Mouse (Mus musculus) gastrocnemius, adult 2 months (tissue): Measurements from ENCODE around the gene Schip1. TPM values are rescaled to one million over a fixed set of nuclear protein-coding genes. Genes with fewer than 3 reads are reported as not detected.

Experiments used
- DNase-seq: peaks from one replicate; pipeline ENCODE4 v3.0.0; 2022
- H3K27ac ChIP-seq: fragments of 200-600 bp; 2 replicates; pipeline ENCODE4 v1.8.1; 2022; ENCODE audit warnings: mild to moderate bottlenecking
- H3K4me3 ChIP-seq: fragments of 200-600 bp; 2 replicates; pipeline ENCODE4 v1.8.1; 2022; ENCODE audit warnings: mild to moderate bottlenecking, moderate library complexity
- CTCF ChIP-seq: fragments of 200-600 bp; IDR thresholded peaks from 2 replicates; pipeline ENCODE4 v1.8.1; 2022; ENCODE audit warnings: antibody characterized with exemption, mild to moderate bottlenecking, moderate library complexity
- intact Hi-C: fragments of 180-260 bp; cut with DNase I; formaldehyde crosslinking; loops from one replicate; pipeline ENCODE4 v1.15.1; 2025
- total RNA-seq, 2 experiments: library from RNA; stranded (reverse); gene quantifications; 2 replicates each; pipeline ENCODE4 v1.2.3; 2021

The Schip1 gene
- total RNA-seq, 2 experiments from 2014 or later, result 124 to 144 TPM

DNA sequence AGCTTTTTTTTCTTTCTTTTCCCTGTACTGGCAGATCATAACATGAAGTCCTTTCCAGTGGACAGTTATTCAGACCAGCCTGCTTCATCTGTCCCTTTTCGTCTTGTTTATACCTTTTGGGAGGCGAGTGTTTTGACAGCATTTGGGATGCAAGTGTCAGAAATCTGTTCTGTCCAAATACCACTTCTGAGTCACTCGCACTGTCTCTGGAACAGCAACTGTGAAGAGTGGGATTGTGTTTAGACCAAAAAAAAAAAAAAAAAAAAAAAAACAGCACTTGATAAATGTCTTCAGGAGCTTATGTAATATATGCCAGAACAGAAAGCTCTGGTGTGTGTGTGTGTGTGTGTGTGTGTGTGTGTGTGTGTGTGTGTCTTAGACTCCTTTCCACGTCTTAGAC lies 505.7 kb downstream of the Schip1 start:
- intact Hi-C loops, result no loop called here
- H3K4me3 ChIP-seq, result no peak overlapping the region

GRCm38 (mm10) chr3:68572249-68573225 lies 507.9 kb downstream of the Schip1 start:
- DNase-seq, result peak; percentile 46
- no peak for TF ChIP-seq CTCF
- Histone ChIP-seq H3K4me3 (peak overlapping the region; percentile 63), H3K27ac (peak overlapping the region; percentile 56)
- intact Hi-C loops, result no loop called here

More for the DNA sequence above, 505.7 kb downstream of the Schip1 start:
- no peak for TF ChIP-seq CTCF
- no peak for DNase-seq
- H3K27ac ChIP-seq, result no peak overlapping the region

- no peak for TF ChIP-seq CTCF
- Histone ChIP-seq H3K27ac (peak overlapping the region; percentile 56; the same call in 1 of the 2 replicates), H3K4me3 (peak overlapping the region; percentile 63)
- intact Hi-C loops, result no loop called here
- DNase-seq, result no peak
Measured at GRCm38 (mm10) chr3:68573226-68573624, 508.6 kb downstream of the Schip1 start.

- Histone ChIP-seq H3K27ac (no peak overlapping the region), H3K4me3 (peak overlapping the region; percentile 63; the same call in 1 of the 2 replicates)
- no peak for TF ChIP-seq CTCF
- DNase-seq, result no peak
- intact Hi-C loops, result no loop called here
Measured at GRCm38 (mm10) chr3:68574097-68574496, 509.5 kb downstream of the Schip1 start.

DNA sequence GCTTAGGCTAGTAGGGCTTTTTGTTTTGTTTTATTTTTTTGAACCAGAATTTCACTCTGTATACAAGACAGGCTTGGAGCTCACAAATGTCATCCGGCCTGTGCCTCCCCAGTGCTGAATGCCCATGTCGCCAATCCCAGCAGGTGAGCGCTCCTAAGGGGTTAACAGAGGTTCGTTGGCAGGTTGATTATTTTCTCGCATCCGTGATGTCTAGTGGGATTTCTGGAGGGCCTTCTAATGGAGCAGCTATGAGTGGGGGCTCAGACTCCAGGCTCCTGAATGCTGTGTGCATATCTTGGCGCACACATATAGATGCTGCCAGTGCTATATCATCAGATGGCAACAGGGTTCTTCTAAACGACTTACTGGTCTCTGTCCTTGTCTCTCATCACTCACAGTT lies 510.0 kb downstream of the Schip1 start:
- no peak for DNase-seq
- intact Hi-C loops, result no loop called here
- TF ChIP-seq CTCF, result no peak
- no peak overlapping the region for H3K27ac ChIP-seq
- no peak overlapping the region for H3K4me3 ChIP-seq

DNA sequence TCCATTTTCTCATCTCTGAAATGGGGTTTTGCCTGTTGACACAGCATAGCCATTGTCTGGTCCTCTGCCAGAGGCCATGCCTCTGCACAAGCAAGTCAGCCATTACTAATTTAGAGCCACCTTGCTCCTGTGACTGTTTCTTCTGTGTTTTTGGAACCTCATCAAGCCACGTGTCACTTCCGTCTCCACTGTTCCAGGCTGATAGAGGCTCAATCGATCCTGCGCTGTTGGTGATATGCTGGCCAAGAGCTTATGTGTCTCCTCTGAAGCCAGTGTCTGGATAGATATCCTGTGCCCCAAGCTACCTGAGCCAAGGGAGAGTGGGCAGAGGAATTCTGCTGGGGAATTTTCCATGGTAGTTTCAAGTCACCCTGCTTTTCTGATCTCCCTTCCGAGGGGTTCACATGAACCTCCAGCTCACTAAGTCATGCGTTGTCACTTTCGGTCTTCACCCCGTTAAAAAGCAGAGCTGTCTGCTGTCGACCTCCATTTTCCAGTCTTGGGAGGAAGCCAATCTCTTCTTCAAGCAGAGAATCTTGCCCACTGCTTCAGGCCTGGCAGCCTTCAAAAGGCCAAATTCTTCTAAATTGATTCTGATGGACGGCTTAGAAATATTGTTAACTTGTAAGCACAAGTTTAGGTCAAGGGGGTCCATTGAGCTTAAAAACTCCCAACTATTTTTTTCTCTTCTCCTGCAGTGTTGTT lies 511.2 kb downstream of the Schip1 start:
- DNase-seq, result no peak
- no peak for TF ChIP-seq CTCF
- H3K4me3 ChIP-seq, result no peak overlapping the region
- intact Hi-C loops, result loop anchor here (5.0 kb wide), 1 partner anchor 37 kb away; no protein-coding TSS in a partner anchor
- peak overlapping the region; percentile 25 for H3K27ac ChIP-seq

DNA sequence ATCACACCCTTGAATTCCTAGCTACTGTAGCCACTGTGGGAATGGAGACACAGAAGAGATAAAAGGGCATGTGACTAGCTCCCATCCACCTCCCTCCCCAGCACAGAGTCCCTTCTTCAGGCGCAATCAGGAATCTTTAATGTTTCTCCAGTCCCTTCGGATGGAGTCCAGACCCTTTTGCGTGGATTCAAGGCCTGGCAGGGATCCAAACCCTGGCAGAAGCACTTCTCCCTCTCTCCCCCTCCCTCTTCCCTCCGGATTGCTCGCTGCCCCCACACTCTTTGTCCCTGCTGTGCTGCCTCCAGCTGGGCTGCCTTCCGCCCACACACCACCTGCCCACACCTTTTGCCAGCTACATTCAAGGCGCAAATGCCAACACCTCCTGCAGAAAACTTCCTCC lies 511.8 kb downstream of the Schip1 start:
- no peak for TF ChIP-seq CTCF
- Histone ChIP-seq H3K27ac (peak overlapping the region; percentile 25; the same call in 1 of the 2 replicates), H3K4me3 (0 out of 2 replicates have a peak overlapping the region, but pooled peaks have one; percentile 3)
- intact Hi-C loops, result loop anchor here (5.0 kb wide), 1 partner anchor 36 kb away; no protein-coding TSS in a partner anchor
- no peak for DNase-seq

DNA sequence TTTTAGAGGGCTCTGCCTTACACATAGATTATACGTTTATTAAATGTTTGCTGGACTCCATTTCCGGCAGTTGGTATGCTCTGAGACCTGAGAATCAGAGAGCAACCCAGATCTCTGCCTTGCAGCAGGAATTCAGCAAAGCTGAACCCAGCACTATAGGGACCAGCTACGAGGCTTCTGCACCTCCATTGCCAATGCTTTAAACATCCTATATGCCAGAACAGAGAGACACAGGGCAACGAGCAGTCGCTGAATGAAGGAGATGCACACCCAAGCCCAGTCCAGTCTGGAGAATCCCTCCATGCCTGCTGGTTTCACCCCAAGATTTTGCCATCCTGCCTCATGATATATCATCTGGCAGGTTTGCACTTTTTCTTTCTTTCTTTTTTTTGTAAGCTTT lies 512.3 kb downstream of the Schip1 start:
- Histone ChIP-seq H3K27ac (peak overlapping the region; percentile 6; the same call in 1 of the 2 replicates), H3K4me3 (no peak overlapping the region)
- no peak for DNase-seq
- no peak for TF ChIP-seq CTCF
- intact Hi-C loops, result loop anchor here (5.0 kb wide), 1 partner anchor 35 kb away; no protein-coding TSS in a partner anchor

DNA sequence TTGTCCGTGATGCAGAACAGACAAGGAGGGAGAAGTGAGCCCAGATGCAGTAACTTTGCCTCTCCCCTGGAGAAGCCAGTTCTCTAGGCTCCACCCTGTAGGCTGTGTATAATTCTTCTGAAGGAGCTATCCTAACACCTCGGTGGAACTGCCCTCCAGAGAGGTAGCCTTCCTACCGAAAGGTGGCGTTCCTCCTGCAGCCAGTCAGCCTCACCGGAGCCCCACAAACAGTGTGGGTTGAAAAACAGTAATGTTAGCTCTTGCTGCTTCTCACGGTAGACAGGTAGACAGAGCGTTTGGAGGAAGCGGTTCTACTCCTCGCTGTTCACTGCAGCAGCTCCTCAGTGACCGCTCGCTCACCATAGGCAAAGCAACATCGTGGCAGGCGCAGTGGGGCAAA lies 517.0 kb downstream of the Schip1 start:
- TF ChIP-seq CTCF, result no peak
- intact Hi-C loops, result loop anchor here (5.0 kb wide), 1 partner anchor 111 kb away; the partner anchor contains the start of gene Il12a
- no peak for DNase-seq
- H3K27ac ChIP-seq, result peak overlapping the region; percentile 93; the same call in 1 of the 2 replicates
- H3K4me3 ChIP-seq, result no peak overlapping the region

GRCm38 (mm10) chr3:68582103-68582740 lies 517.6 kb downstream of the Schip1 start:
- peak; percentile 63 for TF ChIP-seq CTCF
- intact Hi-C loops, result loop anchor here (5.0 kb wide), 1 partner anchor 110 kb away; the partner anchor contains the start of gene Il12a
- peak overlapping the region; percentile 93 for H3K27ac ChIP-seq
- no peak for DNase-seq
- no peak overlapping the region for H3K4me3 ChIP-seq

GRCm38 (mm10) chr3:68583031-68583693 lies 518.6 kb downstream of the Schip1 start:
- Histone ChIP-seq H3K4me3 (peak overlapping the region; percentile 71), H3K27ac (peak overlapping the region; percentile 93)
- intact Hi-C loops, result loop anchor here (5.0 kb wide), 1 partner anchor 109 kb away; the partner anchor contains the start of gene Il12a
- DNase-seq, result peak; percentile 34
- no peak for TF ChIP-seq CTCF
